Mouse (Mus musculus) megakaryocyte progenitor cell, adult 5-6 weeks (primary cell): ENCODE measurements around the gene Rmdn3. TPM values are rescaled to one million over a fixed set of nuclear protein-coding genes. Genes with fewer than 3 reads are reported as not detected.

Source experiments
- ATAC-seq: replicated peaks from 2 replicates; pipeline ENCODE4 v1.8.0; 2016; ENCODE audit warnings: mild to moderate bottlenecking, moderate TSS enrichment, inconsistent platforms; ENCODE audit not compliant: poor library complexity
- total RNA-seq, 2 experiments: library from RNA; stranded (forward) in 1 of 2; stranded (reverse) in 1 of 2; fragments of 157-497, 149-512 nt in 1 of 2; fragments of 200-1000 nt in 1 of 2; gene quantifications; 2 replicates each; pipeline versions ENCODE4 v1.2.3 to v1.2.4; 2015 to 2017

The Rmdn3 gene
- total RNA-seq, 2 experiments from 2014 or later = 21.0 to 39.8 TPM

- ATAC-seq = peak; percentile 56
These were observed 48.3 kb downstream of the Rmdn3 start for GRCm38 (mm10) chr2:119108554-119108953.

- ATAC-seq = 0 out of 2 replicates have a peak, but pooled peaks have one; percentile 48
These were observed 50.3 kb downstream of the Rmdn3 start for GRCm38 (mm10) chr2:119106583-119106982.

- ATAC-seq = no peak
These were observed 55.3 kb downstream of the Rmdn3 start for GRCm38 (mm10) chr2:119101552-119101951.

Other genes with a start within 250 kb of the Rmdn3 start
- gene Chst14, start 230.5 kb downstream of the Rmdn3 start, total RNA-seq (2015) = 4.6 and 5.7 TPM in 2 replicates
- gene Chst14, start 230.5 kb downstream of the Rmdn3 start, total RNA-seq (2017) = 1.5 and 4.7 TPM in 2 replicates
- gene Ccdc32, start 127.6 kb downstream of the Rmdn3 start, total RNA-seq (2015) = 10.4 and 12.7 TPM in 2 replicates
- gene Ccdc32, start 127.6 kb downstream of the Rmdn3 start, total RNA-seq (2017) = 15.2 and 16.2 TPM in 2 replicates
- gene Rpusd2, start 122.2 kb downstream of the Rmdn3 start, total RNA-seq (2015) = 13.0 and 14.6 TPM in 2 replicates
- 16.0 and 17.6 TPM in 2 replicates for gene Rpusd2, start 122.2 kb downstream of the Rmdn3 start, total RNA-seq (2017)
- gene Knl1, start 109.9 kb downstream of the Rmdn3 start, total RNA-seq (2015) = 58.2 and 69.4 TPM in 2 replicates
- gene Knl1, start 109.9 kb downstream of the Rmdn3 start, total RNA-seq (2017) = 55.3 and 78.8 TPM in 2 replicates
- gene Rad51, start 44.2 kb downstream of the Rmdn3 start, total RNA-seq (2015) = 35.8 and 37.2 TPM in 2 replicates
- gene Rad51, start 44.2 kb downstream of the Rmdn3 start, total RNA-seq (2017) = 33.6 and 33.8 TPM in 2 replicates
- 0.42 and 4.3 TPM in 2 replicates for gene Gchfr, start 10.7 kb upstream of the Rmdn3 start, total RNA-seq (2015)
- gene Gchfr, start 10.7 kb upstream of the Rmdn3 start, total RNA-seq (2017) = not detected in 2 replicates
- not detected in 2 replicates for gene Gm14137, start 17.5 kb upstream of the Rmdn3 start, total RNA-seq (2015)
- gene Gm14137, start 17.5 kb upstream of the Rmdn3 start, total RNA-seq (2017) = not detected in 2 replicates
- 29.4 and 38.4 TPM in 2 replicates for gene Zfyve19, start 51.6 kb upstream of the Rmdn3 start, total RNA-seq (2015)
- 59.2 and 79.1 TPM in 2 replicates for gene Zfyve19, start 51.6 kb upstream of the Rmdn3 start, total RNA-seq (2017)
- gene Dnajc17, start 51.8 kb upstream of the Rmdn3 start, total RNA-seq (2015) = 32.6 and 34.6 TPM in 2 replicates
- 86.0 and 87.8 TPM in 2 replicates for gene Dnajc17, start 51.8 kb upstream of the Rmdn3 start, total RNA-seq (2017)
- gene Ppp1r14d, start 72.9 kb upstream of the Rmdn3 start, total RNA-seq (2015) = not detected in 2 replicates
- not detected in 2 replicates for gene Ppp1r14d, start 72.9 kb upstream of the Rmdn3 start, total RNA-seq (2017)
- gene Spint1, start 80.3 kb upstream of the Rmdn3 start, total RNA-seq (2015) = 0.20 and 0.44 TPM in 2 replicates
- gene Spint1, start 80.3 kb upstream of the Rmdn3 start, total RNA-seq (2017) = 0.14 TPM in 1 of 2 replicates, not detected in the other
- gene Rhov, start 114.2 kb upstream of the Rmdn3 start, total RNA-seq (2015) = not detected in 2 replicates
- gene Rhov, start 114.2 kb upstream of the Rmdn3 start, total RNA-seq (2017) = not detected in 2 replicates
- gene Vps18, start 131.7 kb upstream of the Rmdn3 start, total RNA-seq (2015) = 7.2 and 7.6 TPM in 2 replicates
- gene Vps18, start 131.7 kb upstream of the Rmdn3 start, total RNA-seq (2017) = 18.8 and 20.0 TPM in 2 replicates
- gene Dll4, start 168.8 kb upstream of the Rmdn3 start, total RNA-seq (2015) = 0.05 TPM in 1 of 2 replicates, not detected in the other
- gene Dll4, start 168.8 kb upstream of the Rmdn3 start, total RNA-seq (2017) = not detected in 2 replicates
- gene Chac1, start 194.2 kb upstream of the Rmdn3 start, total RNA-seq (2015) = 0.34 and 0.57 TPM in 2 replicates
- 0.71 and 1.3 TPM in 2 replicates for gene Chac1, start 194.2 kb upstream of the Rmdn3 start, total RNA-seq (2017)